Mouse (Mus musculus): ENCODE data around the gene Hspb11.

Hspb11 gene

DNA sequence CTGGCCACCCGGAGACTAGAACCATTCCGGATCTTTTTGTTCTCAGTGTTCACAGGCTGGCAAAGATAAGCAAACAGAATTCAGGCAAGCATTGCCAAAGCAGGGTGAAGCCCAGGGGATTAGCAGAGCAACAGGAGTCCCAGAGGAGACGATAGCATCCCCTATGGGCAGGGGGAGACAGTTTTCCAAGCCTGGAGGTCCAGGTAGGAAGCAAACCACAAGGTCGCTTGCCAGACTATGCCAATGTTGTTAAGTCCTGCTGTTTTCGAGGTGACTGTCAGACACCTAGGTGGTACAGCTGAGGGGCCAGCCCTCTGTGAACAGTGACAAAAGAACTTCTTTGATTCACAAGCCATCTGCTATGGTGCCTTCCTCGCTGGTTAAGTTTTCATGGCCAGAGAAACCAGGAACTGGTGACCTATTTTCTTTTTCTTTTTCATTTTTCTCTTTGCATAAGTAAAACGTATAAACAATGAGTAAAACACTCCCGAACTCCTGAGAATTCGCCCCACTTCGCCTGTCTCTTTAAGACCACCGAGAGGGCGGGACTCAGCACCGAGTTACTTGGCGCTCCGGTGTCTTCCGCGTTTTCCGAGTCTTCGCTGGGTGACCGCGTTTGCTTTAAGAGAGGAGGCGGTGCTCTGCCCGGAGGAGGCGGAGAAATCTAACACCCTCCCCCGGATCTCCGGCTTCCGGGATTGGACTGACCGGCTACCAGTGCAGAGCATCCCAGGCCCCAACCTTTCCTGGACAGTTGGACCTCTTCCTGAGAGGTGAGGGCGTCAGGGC is 60.5 kb downstream of the Hspb11 start, which contains the start of gene Yipf1:
Yipf1 (plus strand) TSS at position 674 of the 789 bp plus-strand sequence.
- DNase-seq (ENCODE audit: low spot score in 2 of 2) = peak; percentile 78 to 81

DNA sequence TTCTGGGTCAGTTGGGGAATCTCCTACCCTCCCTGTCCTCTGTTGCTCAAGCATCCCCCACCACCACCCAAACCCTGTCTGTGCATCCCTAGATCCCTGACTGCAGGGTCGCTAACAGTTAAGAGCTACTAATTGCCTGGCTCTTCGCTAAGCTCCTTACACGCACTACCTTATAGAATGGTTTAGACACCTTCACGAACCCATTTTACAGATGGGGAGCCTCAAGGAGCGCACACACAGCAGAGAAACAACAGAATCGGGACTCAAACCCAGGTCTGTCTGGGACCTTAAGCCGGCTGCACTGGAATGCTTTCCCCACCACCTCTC is 61.0 kb downstream of the Hspb11 start:
- no peak for DNase-seq (ENCODE audit: low spot score in 2 of 2)

DNA sequence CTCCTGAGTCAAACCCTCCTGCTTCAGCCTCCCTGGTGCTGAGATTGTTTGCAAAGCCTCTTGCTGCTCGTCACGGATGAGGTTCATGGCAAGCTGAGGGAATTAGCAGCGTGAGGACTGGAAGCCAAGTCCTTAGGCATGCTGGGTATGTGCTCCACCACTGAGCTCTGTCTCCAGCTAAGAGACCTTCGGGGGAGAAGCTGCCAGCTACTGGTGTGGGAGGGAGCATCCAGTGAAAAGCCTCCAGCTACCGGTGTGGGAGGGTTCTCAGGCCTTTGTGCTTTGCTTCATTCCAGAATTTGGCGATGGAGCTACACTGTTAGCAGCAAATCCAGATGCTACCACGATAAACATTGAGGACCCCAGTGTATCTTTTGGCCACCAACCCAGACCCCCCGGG is 65.3 kb downstream of the Hspb11 start:
- DNase-seq (ENCODE audit: low spot score in 2 of 2) = no peak

DNA sequence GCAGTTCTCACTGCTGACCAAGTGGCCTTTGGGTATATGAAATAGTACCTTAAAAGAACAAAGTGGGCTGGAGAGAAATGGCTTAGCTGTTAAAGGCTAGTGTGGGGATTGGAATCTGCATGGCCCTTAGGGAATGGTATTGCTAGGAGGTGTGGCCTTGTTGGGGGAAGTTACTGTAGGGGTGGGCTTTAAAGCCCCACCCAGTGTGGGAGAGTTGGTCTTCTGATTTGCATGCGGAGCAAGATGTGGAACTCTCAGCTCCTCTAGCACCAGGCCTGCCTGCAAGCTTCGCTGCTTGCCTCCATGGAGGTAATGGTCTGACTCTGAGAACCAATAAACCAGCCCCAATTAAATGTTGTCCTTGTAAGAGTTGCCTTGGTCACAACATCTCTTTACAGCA is 67.6 kb downstream of the Hspb11 start:
- DNase-seq (ENCODE audit: low spot score in 2 of 2) = no peak

DNA sequence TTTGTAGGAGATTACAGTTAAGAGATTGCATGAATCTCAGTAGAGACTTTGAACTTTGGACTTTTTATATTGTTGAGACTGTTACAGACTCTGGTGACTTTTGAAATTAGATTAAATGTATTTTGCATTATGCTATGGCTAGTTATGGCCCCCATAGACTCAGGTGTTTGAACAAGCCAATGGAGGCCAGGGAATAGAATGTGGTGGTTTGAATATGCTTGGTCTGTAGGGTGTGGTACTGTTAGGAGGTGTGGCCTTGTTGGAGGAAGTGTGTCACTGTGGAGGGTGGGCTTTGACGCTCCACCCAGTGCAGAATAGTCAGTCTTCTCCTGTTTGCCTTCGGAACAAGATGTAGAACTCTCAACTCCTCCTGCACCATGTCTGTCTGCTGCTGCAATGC is 69.7 kb downstream of the Hspb11 start:
- no peak for DNase-seq (ENCODE audit: low spot score in 2 of 2)

DNA sequence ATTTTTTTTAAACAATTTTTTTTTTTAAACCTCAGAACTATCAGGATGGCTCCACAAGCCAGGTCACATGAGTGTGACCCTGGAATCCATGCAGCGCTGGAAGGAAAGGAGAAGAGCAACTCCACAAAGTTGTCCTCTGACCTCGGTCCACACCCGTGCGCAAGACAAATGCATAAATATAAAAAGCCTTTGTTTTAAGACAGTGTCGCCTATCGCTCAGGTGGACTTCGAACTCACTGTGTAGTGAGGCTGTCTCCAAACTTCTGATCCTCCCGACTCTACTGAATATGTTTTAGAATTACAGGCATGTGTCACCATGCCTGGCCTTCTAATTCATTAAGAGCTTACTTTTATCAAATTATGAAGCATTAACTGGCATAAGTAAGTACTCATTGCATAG is 75.1 kb downstream of the Hspb11 start:
- DNase-seq (ENCODE audit: low spot score in 2 of 2) = no peak
